Mouse (Mus musculus): ENCODE measurements around the gene Ralgapa2. TPM values are rescaled to one million over a fixed set of nuclear protein-coding genes. Genes with fewer than 3 reads are reported as not detected.

The Ralgapa2 gene
- polyA plus RNA-seq, 1 experiment from 2014 or later, result 4.9 TPM

DNA sequence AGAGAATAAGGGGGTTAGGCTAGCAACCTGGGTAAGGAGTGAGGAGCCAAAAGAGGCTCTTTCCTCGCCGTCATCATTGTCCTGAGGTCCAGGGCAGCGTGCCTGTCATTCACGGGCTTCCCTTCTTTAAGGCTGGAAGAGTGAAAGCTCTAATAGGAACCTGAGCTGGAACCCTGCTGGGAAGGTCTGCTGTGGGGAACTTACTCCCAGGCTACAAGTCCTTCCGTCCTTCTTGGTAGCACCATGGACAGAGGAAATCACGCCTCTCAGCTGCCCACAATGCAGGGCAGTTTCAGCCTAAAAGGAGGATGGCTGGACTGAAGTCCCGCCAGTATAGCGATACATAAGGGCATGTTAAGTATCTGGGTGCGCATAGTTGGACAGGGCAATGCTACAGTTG is 285.7 kb downstream of the Ralgapa2 start:
- Histone ChIP-seq H3K9me3 (ENCODE audit: control insufficient read depth) (no peaks in the 10 kb centered on the region), H3K4me3 (ENCODE audit: low read depth, low read length) (no peak overlapping the region), H3K27ac (ENCODE audit: low read depth, low read length) (no peak overlapping the region), H3K27me3 (replicated peaks; ENCODE audit: control insufficient read depth, insufficient read depth, low read length) (peaks cover 67% of the 10 kb centered on the region), H3K9ac (ENCODE audit: low read depth, low read length) (no peak overlapping the region), H3K4me2 (replicated peaks; ENCODE audit: low read depth) (no peak overlapping the region), H3K36me3 (ENCODE audit: control insufficient read depth, insufficient read depth) (no peaks in the 10 kb centered on the region), H3K4me1 (replicated peaks; ENCODE audit: control insufficient read depth, insufficient read depth, low read length) (0 out of 2 replicates have a peak, but pooled peaks cover 2% of the 10 kb centered on the region)
- TF ChIP-seq CTCF (IDR thresholded peaks at IDR 0.05; ENCODE audit: low read depth), result no peak
- no peak for ATAC-seq
- 6% methylated on average over 9 of the region's 9 CpGs for WGBS

DNA sequence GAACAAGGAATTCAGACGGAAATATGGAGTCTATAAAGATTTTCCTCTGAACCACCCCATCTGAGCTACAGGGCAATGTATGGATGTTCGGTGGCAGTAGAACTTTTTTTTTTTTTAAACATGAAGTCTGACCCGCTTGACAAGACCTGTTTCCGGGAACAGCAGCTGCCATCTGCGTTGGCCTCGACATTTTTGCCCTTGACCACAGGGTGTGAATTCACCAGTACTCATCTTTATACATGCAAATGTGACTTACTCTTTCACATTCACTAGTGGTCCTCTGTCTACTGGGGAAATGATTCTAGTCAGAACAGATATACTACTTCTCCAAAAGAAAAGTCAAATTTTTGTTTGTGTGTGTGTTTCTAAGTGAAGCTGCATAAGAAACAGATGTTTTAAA is 286.3 kb downstream of the Ralgapa2 start:
- peaks cover 74% of the 10 kb centered on the region for H3K27me3 ChIP-seq (replicated peaks; ENCODE audit: control insufficient read depth, insufficient read depth, low read length)
- no peak for TF ChIP-seq CTCF (IDR thresholded peaks at IDR 0.05; ENCODE audit: low read depth)
- H3K4me1 ChIP-seq (replicated peaks; ENCODE audit: control insufficient read depth, insufficient read depth, low read length), result peaks cover 9% of the 10 kb centered on the region
- no peak overlapping the region for H3K9ac ChIP-seq (ENCODE audit: low read depth, low read length)
- no peak for ATAC-seq
- WGBS, result 22% methylated on average over 6 of the region's 6 CpGs
- no peak overlapping the region for H3K4me3 ChIP-seq (ENCODE audit: low read depth, low read length)
- H3K36me3 ChIP-seq (ENCODE audit: control insufficient read depth, insufficient read depth), result no peaks in the 10 kb centered on the region
- no peak overlapping the region for H3K4me2 ChIP-seq (replicated peaks; ENCODE audit: low read depth)
- H3K9me3 ChIP-seq (ENCODE audit: control insufficient read depth), result no peaks in the 10 kb centered on the region
- H3K27ac ChIP-seq (ENCODE audit: low read depth, low read length), result no peak overlapping the region

- Histone ChIP-seq H3K4me3 (ENCODE audit: low read depth, low read length) (no peak overlapping the region), H3K9me3 (ENCODE audit: control insufficient read depth) (no peaks in the 10 kb centered on the region), H3K27me3 (replicated peaks; ENCODE audit: control insufficient read depth, insufficient read depth, low read length) (peaks cover 89% of the 10 kb centered on the region), H3K36me3 (ENCODE audit: control insufficient read depth, insufficient read depth) (no peaks in the 10 kb centered on the region), H3K4me1 (replicated peaks; ENCODE audit: control insufficient read depth, insufficient read depth, low read length) (peaks cover 9% of the 10 kb centered on the region), H3K27ac (ENCODE audit: low read depth, low read length) (no peak overlapping the region), H3K4me2 (replicated peaks; ENCODE audit: low read depth) (no peak overlapping the region), H3K9ac (ENCODE audit: low read depth, low read length) (no peak overlapping the region)
- WGBS, result 13% methylated on average over 7 of the region's 7 CpGs
- no peak for TF ChIP-seq CTCF (IDR thresholded peaks at IDR 0.05; ENCODE audit: low read depth)
- no peak for ATAC-seq
Observed at GRCm38 (mm10) chr2:146224141-146224540, 288.0 kb downstream of the Ralgapa2 start.

DNA sequence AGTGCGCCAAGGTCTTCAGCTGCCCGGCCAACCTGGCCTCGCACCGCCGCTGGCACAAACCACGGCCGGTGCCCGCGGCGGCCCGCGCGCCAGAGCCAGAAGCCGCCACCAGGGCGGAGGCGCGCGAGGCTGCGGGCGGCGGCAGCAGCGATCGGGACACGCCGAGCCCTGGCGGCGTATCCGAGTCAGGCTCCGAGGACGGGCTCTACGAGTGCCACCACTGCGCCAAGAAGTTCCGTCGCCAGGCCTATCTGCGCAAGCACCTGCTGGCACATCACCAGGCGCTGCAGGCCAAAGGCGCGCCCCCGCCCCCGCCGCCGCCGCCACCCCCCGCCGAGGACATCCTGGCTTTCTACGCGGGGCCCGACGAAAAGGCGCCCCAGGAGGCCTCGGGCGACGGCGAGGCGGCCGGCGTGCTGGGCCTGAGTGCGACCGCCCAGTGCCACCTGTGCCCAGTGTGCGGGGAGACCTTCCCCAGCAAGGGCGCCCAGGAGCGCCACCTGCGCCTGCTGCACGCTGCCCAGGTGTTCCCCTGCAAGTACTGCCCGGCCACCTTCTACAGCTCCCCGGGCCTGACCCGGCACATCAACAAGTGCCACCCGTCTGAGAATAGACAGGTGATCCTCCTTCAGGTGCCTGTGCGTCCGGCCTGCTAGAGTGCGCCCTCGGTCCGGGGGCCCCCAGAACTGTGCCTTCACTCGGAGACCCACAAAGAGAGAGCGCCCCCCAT is 288.8 kb downstream of the Ralgapa2 start:
- Histone ChIP-seq H3K27me3 (replicated peaks; ENCODE audit: control insufficient read depth, insufficient read depth, low read length) (peaks cover 92% of the 10 kb centered on the region), H3K27ac (ENCODE audit: low read depth, low read length) (no peak overlapping the region), H3K4me1 (replicated peaks; ENCODE audit: control insufficient read depth, insufficient read depth, low read length) (peaks cover 9% of the 10 kb centered on the region), H3K4me2 (replicated peaks; ENCODE audit: low read depth) (peak overlapping the region; percentile 86), H3K36me3 (ENCODE audit: control insufficient read depth, insufficient read depth) (no peaks in the 10 kb centered on the region), H3K9ac (ENCODE audit: low read depth, low read length) (no peak overlapping the region), H3K4me3 (ENCODE audit: low read depth, low read length) (peak overlapping the region; percentile 51), H3K9me3 (ENCODE audit: control insufficient read depth) (no peaks in the 10 kb centered on the region)
- no peak; the same call in 1 of the 2 replicates for TF ChIP-seq CTCF (IDR thresholded peaks at IDR 0.05; ENCODE audit: low read depth)
- peak; percentile 18; the same call in 1 of the 2 replicates for ATAC-seq
- 1% methylated on average over 71 of the region's 75 CpGs for WGBS

DNA sequence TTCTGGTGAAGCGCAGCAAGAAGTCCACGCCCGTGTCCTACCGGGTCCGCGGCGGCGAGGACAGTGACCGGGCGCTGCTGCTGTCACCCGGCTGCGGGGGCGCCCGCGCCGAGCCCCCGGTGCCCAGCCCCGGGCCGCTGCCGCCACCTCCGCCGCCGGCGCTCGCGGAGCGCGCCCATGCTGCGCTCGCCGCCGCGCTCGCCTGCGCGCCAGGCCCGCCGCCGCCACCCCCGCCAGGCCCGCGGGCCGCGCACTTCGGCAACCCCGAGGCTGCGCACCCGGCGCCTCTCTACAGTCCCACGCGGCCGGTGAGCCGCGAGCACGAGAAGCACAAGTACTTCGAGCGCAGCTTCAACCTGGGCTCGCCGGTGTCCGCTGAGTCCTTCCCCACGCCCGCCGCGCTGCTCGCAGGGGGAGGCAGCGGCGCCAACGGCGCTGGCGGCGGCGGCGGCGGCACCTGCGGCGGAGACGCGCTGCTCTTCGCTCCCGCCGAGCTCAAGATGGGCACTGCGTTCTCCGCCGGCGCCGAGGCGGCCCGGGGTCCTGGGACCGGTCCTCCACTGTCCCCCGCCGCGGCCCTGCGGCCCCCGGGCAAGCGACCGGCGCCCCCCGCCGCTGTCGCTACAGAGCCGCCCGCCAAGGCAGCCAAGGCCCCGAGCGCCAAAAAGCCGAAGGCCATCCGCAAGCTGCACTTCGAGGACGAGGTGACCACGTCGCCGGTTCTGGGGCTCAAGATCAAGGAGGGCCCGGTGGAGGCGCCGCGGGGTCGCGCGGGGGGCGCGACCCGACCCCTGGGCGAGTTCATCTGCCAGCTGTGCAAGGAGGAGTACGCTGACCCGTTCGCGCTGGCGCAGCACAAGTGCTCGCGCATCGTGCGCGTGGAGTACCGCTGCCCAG is 289.6 kb downstream of the Ralgapa2 start:
- whole genome bisulfite sequencing, result 0% methylated on average over 59 of the region's 133 CpGs
- ATAC-seq, result peak; percentile 3; the same call in 1 of the 2 replicates
- H3K4me3 ChIP-seq (ENCODE audit: low read depth, low read length), result peak overlapping the region; percentile 51
- no peak for TF ChIP-seq CTCF (IDR thresholded peaks at IDR 0.05; ENCODE audit: low read depth)
- H3K4me2 ChIP-seq (replicated peaks; ENCODE audit: low read depth), result peak overlapping the region; percentile 86
- H3K4me1 ChIP-seq (replicated peaks; ENCODE audit: control insufficient read depth, insufficient read depth, low read length), result peaks cover 9% of the 10 kb centered on the region
- H3K27me3 ChIP-seq (replicated peaks; ENCODE audit: control insufficient read depth, insufficient read depth, low read length), result peaks cover 94% of the 10 kb centered on the region
- H3K9ac ChIP-seq (ENCODE audit: low read depth, low read length), result no peak overlapping the region; the same call in 1 of the 2 replicates
- H3K27ac ChIP-seq (ENCODE audit: low read depth, low read length), result no peak overlapping the region
- no peaks in the 10 kb centered on the region for H3K36me3 ChIP-seq (ENCODE audit: control insufficient read depth, insufficient read depth)
- no peaks in the 10 kb centered on the region for H3K9me3 ChIP-seq (ENCODE audit: control insufficient read depth)

GRCm38 (mm10) chr2:146221929-146222278 is 290.2 kb downstream of the Ralgapa2 start:
- no peaks in the 10 kb centered on the region for H3K36me3 ChIP-seq (ENCODE audit: control insufficient read depth, insufficient read depth)
- under 1% methylated on average over 28 of the region's 44 CpGs for WGBS
- peaks cover 95% of the 10 kb centered on the region for H3K27me3 ChIP-seq (replicated peaks; ENCODE audit: control insufficient read depth, insufficient read depth, low read length)
- peak overlapping the region; percentile 86 for H3K4me2 ChIP-seq (replicated peaks; ENCODE audit: low read depth)
- H3K9me3 ChIP-seq (ENCODE audit: control insufficient read depth), result no peaks in the 10 kb centered on the region
- TF ChIP-seq CTCF (IDR thresholded peaks at IDR 0.05; ENCODE audit: low read depth), result no peak
- 0 out of 2 replicates have a peak, but pooled peaks have one; percentile 4 for ATAC-seq
- peaks cover 9% of the 10 kb centered on the region for H3K4me1 ChIP-seq (replicated peaks; ENCODE audit: control insufficient read depth, insufficient read depth, low read length)
- H3K27ac ChIP-seq (ENCODE audit: low read depth, low read length), result no peak overlapping the region
- peak overlapping the region; percentile 51 for H3K4me3 ChIP-seq (ENCODE audit: low read depth, low read length)
- H3K9ac ChIP-seq (ENCODE audit: low read depth, low read length), result no peak overlapping the region
